In genomic region chr11:98963191-98964021, GRCm38 (mm10) we compare ENCODE assay signal across 7 mouse cellular contexts. TPM values are rescaled to one million over a fixed set of nuclear protein-coding genes. Genes with fewer than 3 reads are reported as not detected.
DNase-seq lines count a peak whose midpoint lies in the region; ATAC-seq and TF ChIP-seq lines count a peak whose summit lies in the region.

No protein-coding gene starts in this region.

- peak overlapping the region; percentile 66 for H3K4me3 ChIP-seq in ES-Bruce4 (ENCODE audit: low read depth, low read length)
- H3K4me3 ChIP-seq in forebrain, embryonic 11.5 days (ENCODE audit: low read depth, low read length) = peak overlapping the region; percentile 35

- peak overlapping the region; percentile 100 for H3K4me2 ChIP-seq in forebrain, embryonic 11.5 days (ENCODE audit: low read depth, low read length, severe bottlenecking)

- H3K9me3 ChIP-seq in ES-Bruce4 (replicated peaks; ENCODE audit: control insufficient read depth, insufficient read depth, low read length, poor library complexity, severe bottlenecking) = no peaks in the 10 kb centered on the region
- H3K9me3 ChIP-seq in forebrain, embryonic 11.5 days (ENCODE audit: control insufficient read depth, low read length) = no peaks in the 10 kb centered on the region

- intact Hi-C loops in heart, postnatal 14 days (cut with DNase I) = no loop called here

- 2% methylated on average over 27 of the region's 32 CpGs for WGBS in forebrain, embryonic 11.5 days

- DNase-seq in adrenal gland, adult 18-20 months (ENCODE audit: low spot score in 2 of 2) = peak; percentile 64 to 79
- DNase-seq in forebrain, embryonic 11.5 days (ENCODE audit: low spot score) = peak; percentile 74
- DNase-seq in heart, postnatal 14 days = peak; percentile 92 to 94
- DNase-seq in kidney, postnatal 36 days = peak; percentile 93 to 94
- DNase-seq in mesoderm, embryonic 11.5 days (ENCODE audit: low read depth, low spot score) = peak; percentile 77
- peak; percentile 64 for DNase-seq in splenic B cell, adult 2 months (ENCODE audit: low read depth, low spot score)

- peaks cover 10% of the 10 kb centered on the region for H3K4me1 ChIP-seq in ES-Bruce4 (ENCODE audit: control insufficient read depth, insufficient read depth, low read length)
- peaks cover 82% of the 10 kb centered on the region for H3K4me1 ChIP-seq in forebrain, embryonic 11.5 days (replicated peaks; ENCODE audit: control insufficient read depth, insufficient read depth, low read length)

- no peak for TF ChIP-seq CTCF in ES-Bruce4 (IDR thresholded peaks at IDR 0.05; ENCODE audit: low read depth, low read length)

- peak; percentile 16; the same call in 1 of the 2 replicates for ATAC-seq in forebrain, embryonic 11.5 days (replicated peaks; ENCODE audit: low FRiP score)

- TF ChIP-seq EP300 in ES-Bruce4 (IDR thresholded peaks at IDR 0.05; ENCODE audit: insufficient read depth, low read depth, low read length) = peak; percentile 55; the same call in 1 of the 2 replicates

- no peaks in the 10 kb centered on the region for H3K27me3 ChIP-seq in ES-Bruce4 (ENCODE audit: control insufficient read depth, insufficient read depth, low read length, poor library complexity, severe bottlenecking)
- H3K27me3 ChIP-seq in forebrain, embryonic 11.5 days (ENCODE audit: control insufficient read depth, insufficient read depth, low read length) = peaks cover 19% of the 10 kb centered on the region
- no peaks in the 10 kb centered on the region for H3K27me3 ChIP-seq in splenic B cell, adult 2 months (ENCODE audit: control insufficient read depth, insufficient read depth, low read length, poor library complexity, severe bottlenecking)

- H3K9ac ChIP-seq in ES-Bruce4 (ENCODE audit: low read depth, poor library complexity, severe bottlenecking) = peak overlapping the region; percentile 73
- H3K9ac ChIP-seq in forebrain, embryonic 11.5 days (ENCODE audit: low read length) = peak overlapping the region; percentile 61

- peaks cover 11% of the 10 kb centered on the region for H3K36me3 ChIP-seq in ES-Bruce4 (ENCODE audit: control insufficient read depth, insufficient read depth, low read length, poor library complexity, severe bottlenecking)
- no peaks in the 10 kb centered on the region for H3K36me3 ChIP-seq in forebrain, embryonic 11.5 days (ENCODE audit: control insufficient read depth, insufficient read depth, low read length)
- H3K36me3 ChIP-seq in splenic B cell, adult 2 months (ENCODE audit: control insufficient read depth, insufficient read depth, low read length, poor library complexity, severe bottlenecking) = peaks cover 5% of the 10 kb centered on the region

- no peak for TF ChIP-seq POLR2A in ES-Bruce4 (IDR thresholded peaks at IDR 0.05; ENCODE audit: insufficient read depth, low read length)

- H3K27ac ChIP-seq in ES-Bruce4 (ENCODE audit: insufficient read depth, low read length) = peak overlapping the region; percentile 80
- H3K27ac ChIP-seq in forebrain, embryonic 11.5 days (ENCODE audit: low read depth, low read length) = peak overlapping the region; percentile 31; the same call in 1 of the 2 replicates

RNA-seq across cellular contexts. Expression of gene Gjd3, which starts 19.4 kb away (rescaled TPM):
- not detected in 2 replicates for polyA plus RNA-seq in ES-Bruce4 (2011; ENCODE audit: insufficient read depth, insufficient read length, low read depth, missing spikeins)
- not detected for total RNA-seq in adrenal gland, adult 18-20 months (2021)
- polyA plus RNA-seq in forebrain, embryonic 11.5 days (2014; fragmentation: Nextera tagmentation; extraction: Ambion mirVana) = 0.23 TPM in 1 of 2 replicates, not detected in the other
- 1 to 10 TPM; 1.5 to 2.0 TPM for total RNA-seq in heart, postnatal 14 days (2021)

RNA-seq across cellular contexts. Expression of gene Rara, which starts 35.8 kb away (rescaled TPM):
- polyA plus RNA-seq in ES-Bruce4 (2011; ENCODE audit: insufficient read depth, insufficient read length, low read depth, missing spikeins) = 23.7 and 26.3 TPM in 2 replicates
- 10 to 100 TPM; 16.2 to 16.7 TPM for total RNA-seq in adrenal gland, adult 18-20 months (2021)
- 23.3 and 25.2 TPM in 2 replicates for polyA plus RNA-seq in forebrain, embryonic 11.5 days (2014; fragmentation: Nextera tagmentation; extraction: Ambion mirVana)
- 10 to 100 TPM; 17.9 to 21.6 TPM for total RNA-seq in heart, postnatal 14 days (2021)

RNA-seq across cellular contexts. Expression of gene Cdc6, which starts 55.8 kb away (rescaled TPM):
- 54.3 and 55.8 TPM in 2 replicates for polyA plus RNA-seq in ES-Bruce4 (2011; ENCODE audit: insufficient read depth, insufficient read length, low read depth, missing spikeins)
- under 1 TPM; 0.32 to 0.43 TPM for total RNA-seq in adrenal gland, adult 18-20 months (2021)
- 52.8 and 54.7 TPM in 2 replicates for polyA plus RNA-seq in forebrain, embryonic 11.5 days (2014; fragmentation: Nextera tagmentation; extraction: Ambion mirVana)
- 1 to 10 TPM in 1 of 2 experiments, under 1 TPM in 1; 0.72 to 2.2 TPM for total RNA-seq in heart, postnatal 14 days (2021)

Comparison
In these comparisons a context has a peak if more than half of its experiments do, and no peak if none do; other contexts are left out.
1. Peak in every context shown above with its lines: DNase-seq, ATAC-seq, H3K4me3 ChIP-seq and H3K27ac ChIP-seq.